Comparison of ENCODE assay signal across 8 mouse cellular contexts in the genomic region with DNA sequence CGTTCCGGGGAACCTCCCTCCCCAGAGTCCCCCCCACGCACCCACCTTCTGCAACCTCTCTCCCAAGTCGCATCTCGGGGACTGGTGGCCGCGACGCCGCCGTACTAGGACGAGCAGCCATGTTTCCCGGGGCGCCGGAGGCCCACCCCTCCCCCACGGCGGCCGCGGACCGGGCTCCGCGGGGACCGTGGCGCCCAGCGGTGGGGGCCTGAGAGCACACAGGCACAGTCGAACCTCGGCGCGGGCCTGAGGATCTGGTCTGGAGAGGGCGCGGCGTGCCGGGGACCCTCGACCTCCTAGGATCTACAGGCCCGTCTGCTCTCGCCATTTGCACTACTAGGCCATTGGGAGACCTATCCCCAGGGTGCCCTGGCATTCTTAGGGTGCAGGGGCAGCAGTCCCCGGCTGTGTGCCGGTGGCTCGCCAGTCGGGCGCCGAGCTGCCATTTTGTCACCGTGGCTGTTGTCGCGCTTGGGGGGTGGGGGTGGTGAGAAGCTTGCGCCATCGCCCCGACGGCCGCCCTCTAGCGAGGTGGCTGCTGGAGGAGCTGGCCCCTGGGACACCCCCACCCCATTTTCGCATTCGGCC. TPM values are rescaled to one million over a fixed set of nuclear protein-coding genes. Genes with fewer than 3 reads are reported as not detected.
DNase-seq lines count a peak whose midpoint lies in the region; ATAC-seq and TF ChIP-seq lines count a peak whose summit lies in the region.

No protein-coding gene starts in this region.

- peak; percentile 14; the same call in 1 of the 2 replicates for ATAC-seq in forebrain, postnatal 0 days
- peak; percentile 37 for ATAC-seq in hindbrain, embryonic 11.5 days (ENCODE audit: low FRiP score)

- under 1% methylated on average over 52 of the region's 52 CpGs for WGBS in forebrain, postnatal 0 days
- under 1% methylated on average over 42 of the region's 52 CpGs for WGBS in hindbrain, embryonic 11.5 days

- peaks cover 12% of the 10 kb centered on the region for H3K4me1 ChIP-seq in ES-Bruce4 (ENCODE audit: control insufficient read depth, insufficient read depth, low read length)
- peaks cover 25% of the 10 kb centered on the region for H3K4me1 ChIP-seq in bone marrow macrophage, adult 2 months (ENCODE audit: control insufficient read depth, insufficient read depth, low read length)
- peaks cover 15% of the 10 kb centered on the region for H3K4me1 ChIP-seq in forebrain, postnatal 0 days (ENCODE audit: insufficient read depth)
- H3K4me1 ChIP-seq in hindbrain, embryonic 11.5 days (replicated peaks; ENCODE audit: control insufficient read depth, insufficient read depth, low read length), result peaks cover 7% of the 10 kb centered on the region

- H3K4me3 ChIP-seq in ES-Bruce4 (ENCODE audit: low read depth, low read length), result peak overlapping the region; percentile 95
- H3K4me3 ChIP-seq in bone marrow macrophage, adult 2 months (ENCODE audit: insufficient read depth, low read length), result peak overlapping the region; percentile 95
- peak overlapping the region; percentile 77 for H3K4me3 ChIP-seq in forebrain, postnatal 0 days (ENCODE audit: low read depth, low read length)
- peak overlapping the region; percentile 78 for H3K4me3 ChIP-seq in hindbrain, embryonic 11.5 days (ENCODE audit: low read depth, low read length)

- no peaks in the 10 kb centered on the region for H3K27me3 ChIP-seq in ES-Bruce4 (ENCODE audit: control insufficient read depth, insufficient read depth, low read length, poor library complexity, severe bottlenecking)
- H3K27me3 ChIP-seq in forebrain, postnatal 0 days (ENCODE audit: insufficient read depth, low read length), result no peaks in the 10 kb centered on the region
- no peaks in the 10 kb centered on the region for H3K27me3 ChIP-seq in hindbrain, embryonic 11.5 days (ENCODE audit: control insufficient read depth, insufficient read depth, low read length)

- TF ChIP-seq POLR2A in ES-Bruce4 (IDR thresholded peaks at IDR 0.05; ENCODE audit: insufficient read depth, low read length), result no peak
- no peak; the same call in 1 of the 2 replicates for TF ChIP-seq POLR2A in bone marrow macrophage, adult 2 months (IDR thresholded peaks at IDR 0.05; ENCODE audit: borderline replicate concordance, low read depth, low read length)

- TF ChIP-seq CTCF in ES-Bruce4 (IDR thresholded peaks at IDR 0.05; ENCODE audit: low read depth, low read length), result no peak
- TF ChIP-seq CTCF in bone marrow macrophage, adult 2 months (IDR thresholded peaks at IDR 0.05; ENCODE audit: low read depth, low read length), result no peak
- peak; percentile 18; the same call in 1 of the 2 replicates for TF ChIP-seq CTCF in forebrain, postnatal 0 days (IDR thresholded peaks at IDR 0.05; ENCODE audit: low read depth)

- H3K9ac ChIP-seq in ES-Bruce4 (ENCODE audit: low read depth, poor library complexity, severe bottlenecking), result peak overlapping the region; percentile 86
- H3K9ac ChIP-seq in forebrain, postnatal 0 days, result peak overlapping the region; percentile 99
- H3K9ac ChIP-seq in hindbrain, embryonic 11.5 days (ENCODE audit: low read depth, low read length), result peak overlapping the region; percentile 76

- peak overlapping the region; percentile 4; the same call in 1 of the 2 replicates for H3K27ac ChIP-seq in ES-Bruce4 (ENCODE audit: insufficient read depth, low read length)
- H3K27ac ChIP-seq in bone marrow macrophage, adult 2 months (ENCODE audit: insufficient read depth, low read depth, low read length), result peak overlapping the region; percentile 97
- peak overlapping the region; percentile 100 for H3K27ac ChIP-seq in forebrain, postnatal 0 days (ENCODE audit: low read depth, low read length)
- peak overlapping the region; percentile 96 for H3K27ac ChIP-seq in hindbrain, embryonic 11.5 days (ENCODE audit: low read depth, low read length)

- no peak for TF ChIP-seq EP300 in ES-Bruce4 (IDR thresholded peaks at IDR 0.05; ENCODE audit: insufficient read depth, low read depth, low read length)

- no peaks in the 10 kb centered on the region for H3K36me3 ChIP-seq in ES-Bruce4 (ENCODE audit: control insufficient read depth, insufficient read depth, low read length, poor library complexity, severe bottlenecking)
- no peaks in the 10 kb centered on the region for H3K36me3 ChIP-seq in forebrain, postnatal 0 days (ENCODE audit: insufficient read depth)
- H3K36me3 ChIP-seq in hindbrain, embryonic 11.5 days (ENCODE audit: control insufficient read depth, insufficient read depth, low read length), result no peaks in the 10 kb centered on the region

- H3K9me3 ChIP-seq in ES-Bruce4 (replicated peaks; ENCODE audit: control insufficient read depth, insufficient read depth, low read length, poor library complexity, severe bottlenecking), result no peaks in the 10 kb centered on the region
- H3K9me3 ChIP-seq in forebrain, postnatal 0 days (ENCODE audit: low read length), result no peaks in the 10 kb centered on the region
- H3K9me3 ChIP-seq in hindbrain, embryonic 11.5 days (ENCODE audit: control insufficient read depth, low read length), result no peaks in the 10 kb centered on the region

- peak overlapping the region; percentile 84 for H3K4me2 ChIP-seq in forebrain, postnatal 0 days (ENCODE audit: low read depth)
- peak overlapping the region; percentile 88 for H3K4me2 ChIP-seq in hindbrain, embryonic 11.5 days (replicated peaks; ENCODE audit: low read depth, low read length)

- DNase-seq in forebrain, postnatal 0 days, result peak; percentile 69
- DNase-seq in hindbrain, embryonic 11.5 days (ENCODE audit: low spot score), result no peak
- DNase-seq in layer of hippocampus, postnatal 14 days (ENCODE audit: low spot score in 2 of 2), result peak; percentile 68 to 74
- DNase-seq in lung, postnatal 10 days, result peak; percentile 78
- DNase-seq in retina, postnatal 7 days (ENCODE audit: low read depth, low spot score), result peak; percentile 45
- peak; percentile 85 for DNase-seq in thymus, postnatal 4 days

RNA-seq across cellular contexts. Expression of a gene that starts 2.9 kb away (rescaled TPM):
- 779 and 784 TPM in 2 replicates for polyA plus RNA-seq in ES-Bruce4 (2011; ENCODE audit: insufficient read depth, insufficient read length, low read depth, missing spikeins)
- 351 and 354 TPM in 2 replicates for polyA plus RNA-seq in bone marrow macrophage, adult 2 months (2012; ENCODE audit: insufficient read depth, insufficient read length, missing spikeins)
- 130 and 140 TPM in 2 replicates for total RNA-seq in forebrain, postnatal 0 days (2014; rRNA removed)
- 96.1 and 110 TPM in 2 replicates for polyA plus RNA-seq in forebrain, postnatal 0 days (2015; fragmentation: Nextera tagmentation; extraction: Ambion mirVana)
- polyA plus RNA-seq in hindbrain, embryonic 11.5 days (2014; fragmentation: Nextera tagmentation; extraction: Ambion mirVana), result 220 and 221 TPM in 2 replicates
- 100 to 1,000 TPM; 241 to 247 TPM for total RNA-seq in layer of hippocampus, postnatal 14 days (2021)

Comparison
In these comparisons a context has a peak if more than half of its experiments do, and no peak if none do; other contexts are left out.
1. H3K27ac ChIP-seq: peak in every context shown above with its lines; median percentile 100 in forebrain, postnatal 0 days; 97 in bone marrow macrophage, adult 2 months; 96 in hindbrain, embryonic 11.5 days; 4 in ES-Bruce4.